Mouse (Mus musculus) myocyte (in vitro differentiated cells): ENCODE data around the gene Farp1.

Experiments
- MAX ChIP-seq: IDR thresholded peaks from one replicate; pipeline ENCODE4 v1.6.1; 2011; ENCODE audit warnings: low read depth, mild to moderate bottlenecking, control low read depth
- POLR2A ChIP-seq: IDR thresholded peaks from one replicate; pipeline ENCODE4 v1.6.1; 2011; ENCODE audit warnings: low read depth, mild to moderate bottlenecking, control low read depth, moderate library complexity; ENCODE audit not compliant: insufficient read length
- SRF ChIP-seq: IDR thresholded peaks from one replicate; pipeline ENCODE4 v1.6.1; 2011; ENCODE audit warnings: low read depth; ENCODE audit not compliant: control insufficient read depth, insufficient read length
- TCF12 ChIP-seq: IDR thresholded peaks from one replicate; pipeline ENCODE4 v1.6.1; 2011; ENCODE audit warnings: mild to moderate bottlenecking, control low read depth; ENCODE audit not compliant: poor library complexity, insufficient read depth, severe bottlenecking
- USF1 ChIP-seq: IDR thresholded peaks from one replicate; pipeline ENCODE4 v1.6.1; 2011; ENCODE audit warnings: low read depth, mild to moderate bottlenecking, control low read depth, moderate library complexity

DNA sequence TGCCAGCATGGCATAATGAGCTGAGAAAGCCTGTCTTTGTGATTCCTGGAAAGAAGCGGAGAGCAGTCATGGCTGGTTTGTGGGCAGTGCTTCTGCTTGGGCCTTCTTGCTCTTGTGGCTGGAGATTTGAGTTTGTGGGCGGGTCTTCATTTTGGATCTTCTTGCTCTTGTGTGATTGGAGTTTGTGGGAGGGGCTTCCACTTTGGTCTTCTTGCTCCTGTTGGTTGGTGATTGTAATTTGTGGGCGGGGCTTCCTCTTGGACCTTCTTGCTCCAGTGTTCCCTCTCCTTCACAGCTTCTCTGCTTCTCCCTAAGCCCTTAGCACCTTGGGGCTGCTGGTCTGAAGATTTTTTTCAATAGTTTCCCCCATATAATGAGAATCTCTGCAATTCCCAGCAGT lies 90.7 kb downstream of the Farp1 start:
- TF ChIP-seq POLR2A (no peak), SRF (no peak), TCF12 (no peak), MAX (no peak), USF1 (no peak)
